Mouse (Mus musculus) right cerebral cortex, adult 18-20 months (tissue): Measurements from ENCODE around the gene Pdx1.
A peak's percentile ranks its signal among the peaks of the same experiment; 100 is the strongest.

Experiments
- DNase-seq: peaks from one replicate; pipeline ENCODE4 v3.0.0; 2022; ENCODE audit warnings: mixed read lengths

The Pdx1 gene

DNA sequence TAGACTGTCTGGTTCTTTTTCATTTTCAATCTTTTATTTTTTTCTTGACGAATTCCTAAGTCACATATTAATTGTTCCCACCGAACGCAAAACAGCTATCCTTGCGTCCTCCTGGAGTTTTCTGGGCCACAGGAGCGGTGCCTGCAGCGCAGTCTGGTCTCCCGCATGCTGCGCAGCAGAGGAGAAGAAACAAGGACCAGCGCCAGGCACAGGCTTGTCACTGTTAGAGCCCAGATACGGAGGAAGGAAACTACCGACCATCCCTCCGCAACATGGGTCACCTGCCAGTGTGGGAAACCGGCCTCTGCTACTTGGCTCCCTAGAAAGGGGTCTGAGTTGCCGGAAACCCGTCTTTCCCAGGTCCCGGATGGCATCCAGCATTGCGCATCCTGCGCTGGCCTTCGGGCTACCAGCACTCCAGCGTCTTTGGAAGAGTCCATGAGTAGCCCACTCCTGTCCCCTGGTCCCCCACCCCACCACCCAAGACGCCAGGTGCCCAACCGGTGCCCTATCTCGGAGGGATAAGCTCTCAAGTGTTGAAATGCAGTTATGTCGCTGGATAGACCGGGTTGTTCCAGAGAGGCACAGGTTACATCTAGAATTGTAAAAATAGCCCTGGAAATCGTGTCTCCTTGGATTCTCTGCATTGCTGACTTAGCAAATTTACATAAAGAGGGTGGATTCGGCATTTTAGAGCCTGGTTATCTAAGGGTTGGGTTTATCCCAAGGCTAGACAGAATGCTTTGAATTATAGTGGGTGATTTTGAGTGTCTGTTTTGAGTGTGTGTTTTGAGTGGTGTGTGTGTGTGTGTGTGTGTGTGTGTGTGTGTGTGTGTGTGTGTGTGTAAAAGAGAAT lies 43.3 kb downstream of the Pdx1 start:
- DNase-seq = no peak

- DNase-seq = no peak
Measured at GRCm38 (mm10) chr5:147314646-147315431, 45.1 kb downstream of the Pdx1 start.

GRCm38 (mm10) chr5:147315432-147316075 lies 45.8 kb downstream of the Pdx1 start:
- no peak for DNase-seq

GRCm38 (mm10) chr5:147317321-147317720 lies 47.6 kb downstream of the Pdx1 start:
- DNase-seq = no peak

- no peak for DNase-seq
Measured at GRCm38 (mm10) chr5:147317991-147318390, 48.2 kb downstream of the Pdx1 start.

DNA sequence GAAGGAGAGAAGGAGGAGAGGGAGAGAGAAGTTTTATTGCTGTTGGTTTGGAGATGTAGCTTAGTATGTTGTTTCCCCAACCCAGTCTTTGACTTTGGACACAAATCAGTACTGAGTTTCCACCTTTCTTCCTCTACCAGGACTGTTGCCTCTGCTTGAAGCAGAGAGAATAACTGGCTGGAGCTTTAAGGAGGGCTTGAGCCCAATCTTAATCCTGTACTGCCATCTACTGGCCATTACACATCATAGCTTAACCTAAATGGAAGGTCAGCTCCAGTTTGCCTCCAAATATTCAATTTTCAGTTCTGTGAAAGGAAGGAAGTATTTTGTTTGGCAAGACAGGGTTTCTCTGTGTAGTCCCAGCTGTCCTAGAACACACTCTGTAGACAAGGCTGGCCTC lies 49.9 kb downstream of the Pdx1 start:
- peak; percentile 17 for DNase-seq

DNA sequence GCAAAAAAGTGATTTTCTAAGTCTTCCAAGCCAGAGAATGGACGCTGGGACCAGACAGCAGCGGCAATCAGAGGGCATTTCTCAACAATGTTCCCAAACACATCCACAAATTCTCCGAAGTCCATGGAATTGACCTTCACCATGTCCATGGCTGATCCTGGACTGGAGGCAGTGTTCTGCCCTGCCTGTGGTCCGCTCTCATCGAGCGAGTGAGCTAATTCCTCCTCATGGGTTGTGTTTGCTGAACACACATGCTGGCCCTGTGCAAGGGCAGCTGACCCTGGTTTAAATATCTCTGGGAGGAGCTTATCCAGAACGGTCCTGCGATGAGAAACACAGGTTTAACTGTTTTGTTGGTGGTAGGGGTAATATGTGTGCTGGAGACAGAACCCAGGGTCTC lies 52.4 kb downstream of the Pdx1 start, which contains the start of gene Urad:
Gene Urad (minus strand): TSS at position 258 of the 400 bp plus-strand sequence.
- DNase-seq = no peak

GRCm38 (mm10) chr5:147323237-147323917 lies 53.6 kb downstream of the Pdx1 start:
- peak; percentile 42 for DNase-seq
